Mouse (Mus musculus) heart, embryonic 15.5 days (tissue): ENCODE measurements at regions not wholly inside any gene's neighbourhood (a gene's known extent, or its start where the extent isn't known, plus 50 kb on each side); places are given as distances from the start of the nearest gene placed in this dataset.

Source experiments
- ATAC-seq: fragments of 200-750 bp; cut with Nextera tagmentation; replicated peaks from 2 replicates; pipeline ENCODE4 v1.8.0; 2017; ENCODE audit warnings: low read depth, moderate TSS enrichment; ENCODE audit not compliant: insufficient number of reproducible peaks, insufficient read depth, low FRiP score
- H3K27ac ChIP-seq: fragments of 300-500 bp; sonication (generic); 2 replicates; pipeline ENCODE4 v1.5.1; 2015; ENCODE audit warnings: mild to moderate bottlenecking, inconsistent platforms
- H3K27me3 ChIP-seq: fragments of 300-500 bp; sonication (generic); 2 replicates; pipeline ENCODE4 v1.6.1; 2015; ENCODE audit warnings: inconsistent platforms
- H3K36me3 ChIP-seq: fragments of 300-500 bp; sonication (generic); 2 replicates; pipeline ENCODE4 v1.6.1; 2015; ENCODE audit warnings: mild to moderate bottlenecking, inconsistent platforms
- H3K4me1 ChIP-seq: fragments of 300-500 bp; sonication (generic); replicated peaks from 2 replicates; pipeline ENCODE4 v1.6.1; 2015; ENCODE audit warnings: inconsistent platforms
- H3K4me2 ChIP-seq: fragments of 300-500 bp; sonication (generic); 2 replicates; pipeline ENCODE4 v1.6.1; 2015; ENCODE audit warnings: inconsistent platforms, mild to moderate bottlenecking, moderate library complexity
- H3K4me3 ChIP-seq: fragments of 300-500 bp; sonication (generic); 2 replicates; pipeline ENCODE4 v1.5.1; 2015; ENCODE audit warnings: mild to moderate bottlenecking, inconsistent platforms
- H3K9ac ChIP-seq: fragments of 300-500 bp; sonication (generic); 2 replicates; pipeline ENCODE4 v1.6.1; 2015; ENCODE audit warnings: mild to moderate bottlenecking, inconsistent platforms
- H3K9me3 ChIP-seq: fragments of 300-500 bp; sonication (generic); replicated peaks from 2 replicates; pipeline ENCODE4 v1.6.1; 2016; ENCODE audit warnings: inconsistent platforms
- WGBS: fragments of 180-500 bp; shearing (Covaris S2); methylation state at CpG from one replicate; pipeline ENCODE4 v1.1.7; 2015; ENCODE audit warnings: mixed read lengths; 5-methylcytosine and 5-hydroxymethylcytosine counted together

DNA sequence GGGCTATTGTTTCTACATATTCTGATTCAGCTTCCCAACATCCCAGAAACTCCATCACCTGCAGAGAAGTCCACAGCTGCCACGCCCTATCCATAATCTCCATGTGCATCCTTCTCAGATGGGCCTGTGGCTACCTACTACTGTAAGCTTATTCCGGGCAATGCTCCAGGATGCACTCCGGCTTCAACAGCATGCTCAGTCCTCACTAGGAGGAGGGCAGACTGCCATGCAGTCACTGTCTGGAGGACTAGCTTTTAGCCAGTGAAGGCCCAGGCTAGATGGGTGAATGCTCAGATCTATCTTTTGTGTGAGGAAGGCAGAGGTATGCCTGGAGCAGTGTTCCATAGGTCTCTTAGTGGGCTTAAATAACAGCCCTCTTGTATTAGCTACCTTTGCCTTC lies 124.7 kb downstream of the Gm19935 start:
- no peak overlapping the region for H3K9ac ChIP-seq
- ATAC-seq = no peak
- 86% methylated on average over 3 of the region's 3 CpGs for WGBS
- no peak overlapping the region for H3K4me2 ChIP-seq
- no peaks in the 10 kb centered on the region for H3K9me3 ChIP-seq
- H3K27ac ChIP-seq = no peak overlapping the region
- no peaks in the 10 kb centered on the region for H3K27me3 ChIP-seq
- H3K4me3 ChIP-seq = no peak overlapping the region
- no peaks in the 10 kb centered on the region for H3K4me1 ChIP-seq
- no peaks in the 10 kb centered on the region for H3K36me3 ChIP-seq

DNA sequence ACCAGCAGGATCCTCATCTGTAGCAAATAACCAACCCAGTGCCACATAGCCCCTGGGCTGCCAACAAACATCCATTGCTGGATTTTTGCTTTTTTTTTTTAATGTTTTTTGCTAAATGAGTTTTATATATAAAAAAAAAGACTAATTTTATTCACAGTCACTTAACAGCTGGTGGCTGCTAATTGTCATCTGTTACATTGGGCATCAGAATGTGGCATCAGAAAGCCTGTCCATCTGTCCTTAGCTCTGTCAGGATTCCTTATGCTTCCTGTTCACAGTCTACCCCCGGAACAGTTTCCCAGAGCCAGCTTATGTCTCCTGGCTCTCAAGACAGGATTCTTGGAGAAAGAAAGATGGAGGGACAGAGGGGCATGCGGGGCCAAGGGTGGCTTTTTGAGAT lies 132.1 kb downstream of the Gm19935 start:
- no peak overlapping the region for H3K4me2 ChIP-seq
- H3K4me3 ChIP-seq = no peak overlapping the region
- no peaks in the 10 kb centered on the region for H3K4me1 ChIP-seq
- ATAC-seq = no peak
- H3K9me3 ChIP-seq = no peaks in the 10 kb centered on the region
- no peaks in the 10 kb centered on the region for H3K36me3 ChIP-seq
- H3K27me3 ChIP-seq = no peaks in the 10 kb centered on the region
- H3K9ac ChIP-seq = no peak overlapping the region
- H3K27ac ChIP-seq = no peak overlapping the region
- 78% methylated on average over 2 of the region's 2 CpGs for WGBS

DNA sequence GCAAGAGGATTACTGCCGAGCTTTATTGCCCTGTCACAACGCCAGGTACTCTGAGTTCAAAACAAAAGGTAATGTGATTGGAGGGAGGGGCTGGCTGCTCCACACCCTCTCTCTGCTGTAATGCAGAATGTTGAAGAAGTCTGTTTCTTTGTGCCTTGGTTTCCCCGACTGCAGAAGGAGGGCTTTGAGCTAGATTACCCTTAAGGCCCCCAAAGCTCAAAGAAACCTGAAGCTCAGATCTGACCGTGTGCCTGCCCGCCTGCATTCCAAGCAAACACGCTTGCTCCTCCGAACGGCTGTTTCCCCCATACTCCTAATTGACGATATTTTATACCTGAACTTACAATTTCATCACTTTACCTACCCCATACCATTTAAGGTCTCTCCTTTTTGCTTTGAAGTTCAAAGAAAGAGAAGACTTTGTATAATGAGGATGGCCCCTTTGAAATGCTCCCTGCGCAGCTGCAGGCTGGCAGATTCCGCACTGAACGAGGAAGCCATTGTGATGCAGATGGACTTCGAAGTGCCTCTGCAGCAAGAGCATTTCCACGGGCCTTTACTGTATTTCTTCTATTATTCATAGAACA lies 146.6 kb downstream of the Gm19935 start:
- Histone ChIP-seq H3K27me3 (0 out of 2 replicates have a peak, but pooled peaks cover 2% of the 10 kb centered on the region), H3K4me2 (peak overlapping the region; percentile 64), H3K4me1 (peaks cover 4% of the 10 kb centered on the region), H3K36me3 (no peaks in the 10 kb centered on the region), H3K4me3 (peak overlapping the region; percentile 41), H3K27ac (no peak overlapping the region), H3K9me3 (no peaks in the 10 kb centered on the region), H3K9ac (peak overlapping the region; percentile 33; the same call in 1 of the 2 replicates)
- no peak for ATAC-seq
- 4% methylated on average over 14 of the region's 14 CpGs for WGBS

DNA sequence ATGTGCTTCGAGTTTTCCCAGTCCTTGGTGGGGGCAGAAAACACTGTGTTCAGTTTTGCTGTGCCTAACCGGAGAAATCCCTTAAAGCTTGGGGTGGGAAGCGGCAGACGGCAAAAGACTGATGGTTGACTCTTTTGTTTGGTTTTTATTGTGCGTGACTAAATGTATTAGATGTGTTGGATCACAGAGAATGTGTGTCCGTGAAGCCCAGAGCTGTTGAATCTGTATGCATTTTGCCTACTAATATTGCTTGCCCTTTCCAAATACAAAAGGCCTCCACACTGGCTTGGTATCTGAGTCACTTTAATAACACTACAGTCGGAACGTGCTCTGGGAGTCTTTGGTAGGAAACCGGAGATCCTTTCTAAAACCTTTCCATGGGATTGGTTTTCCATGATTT lies 147.8 kb downstream of the Gm19935 start:
- Histone ChIP-seq H3K36me3 (no peaks in the 10 kb centered on the region), H3K27me3 (0 out of 2 replicates have a peak, but pooled peaks cover 2% of the 10 kb centered on the region), H3K4me3 (no peak overlapping the region), H3K4me2 (no peak overlapping the region), H3K9ac (no peak overlapping the region), H3K27ac (no peak overlapping the region), H3K4me1 (peaks cover 4% of the 10 kb centered on the region), H3K9me3 (no peaks in the 10 kb centered on the region)
- WGBS = 78% methylated on average over 9 of the region's 9 CpGs
- no peak for ATAC-seq

DNA sequence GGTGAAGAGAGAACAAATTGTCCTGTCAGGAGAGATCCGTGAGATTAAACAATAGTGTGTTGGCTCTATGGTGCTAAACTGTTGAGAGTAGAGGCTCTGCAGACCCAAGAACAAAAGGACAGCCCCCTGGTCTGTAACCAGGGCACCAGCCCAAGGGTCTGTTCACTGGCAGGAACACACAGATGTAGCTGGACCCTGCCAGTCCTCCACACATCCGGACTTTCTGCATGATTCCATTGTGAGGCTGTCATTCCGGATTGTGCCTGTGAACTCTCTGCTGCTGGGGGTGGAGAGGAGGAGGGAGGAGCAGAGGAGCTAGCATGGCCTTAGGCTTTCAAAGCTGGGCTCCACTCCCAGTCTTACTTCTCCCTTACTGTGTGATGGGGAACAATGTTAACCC lies 158.1 kb downstream of the Gm19935 start:
- 26% methylated on average over 3 of the region's 3 CpGs for WGBS
- ATAC-seq = peak; percentile 39; the same call in 1 of the 2 replicates
- Histone ChIP-seq H3K27me3 (no peaks in the 10 kb centered on the region), H3K4me3 (no peak overlapping the region), H3K9ac (no peak overlapping the region), H3K4me2 (no peak overlapping the region), H3K9me3 (no peaks in the 10 kb centered on the region), H3K27ac (no peak overlapping the region), H3K4me1 (peaks cover 10% of the 10 kb centered on the region), H3K36me3 (no peaks in the 10 kb centered on the region)

DNA sequence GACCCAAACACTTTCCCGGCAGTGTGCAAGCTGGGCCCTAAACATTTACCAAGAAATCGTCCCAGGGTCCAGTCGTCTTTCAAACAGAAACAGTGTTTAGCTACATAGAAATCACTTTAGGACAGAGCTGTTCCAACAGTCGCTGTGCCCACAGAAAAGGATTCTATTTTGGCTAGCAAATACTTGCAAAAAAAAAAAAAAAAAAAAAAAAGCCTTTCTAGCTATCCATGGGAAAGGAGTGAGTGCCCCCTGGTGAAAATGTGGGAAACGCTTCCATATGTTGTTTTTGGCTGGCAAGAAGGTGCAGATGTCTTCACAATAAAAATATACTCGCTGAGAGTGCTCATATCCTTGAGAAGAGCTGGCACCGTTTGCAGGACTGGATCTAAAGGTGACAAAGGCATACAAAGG lies 159.5 kb downstream of the Gm19935 start:
- no peak for ATAC-seq
- Histone ChIP-seq H3K36me3 (no peaks in the 10 kb centered on the region), H3K27me3 (no peaks in the 10 kb centered on the region), H3K9ac (no peak overlapping the region), H3K4me1 (peaks cover 10% of the 10 kb centered on the region), H3K9me3 (no peaks in the 10 kb centered on the region), H3K4me2 (no peak overlapping the region), H3K27ac (0 out of 2 replicates have a peak overlapping the region, but pooled peaks have one; percentile 2), H3K4me3 (no peak overlapping the region)
- WGBS = 28% methylated on average over 7 of the region's 7 CpGs

DNA sequence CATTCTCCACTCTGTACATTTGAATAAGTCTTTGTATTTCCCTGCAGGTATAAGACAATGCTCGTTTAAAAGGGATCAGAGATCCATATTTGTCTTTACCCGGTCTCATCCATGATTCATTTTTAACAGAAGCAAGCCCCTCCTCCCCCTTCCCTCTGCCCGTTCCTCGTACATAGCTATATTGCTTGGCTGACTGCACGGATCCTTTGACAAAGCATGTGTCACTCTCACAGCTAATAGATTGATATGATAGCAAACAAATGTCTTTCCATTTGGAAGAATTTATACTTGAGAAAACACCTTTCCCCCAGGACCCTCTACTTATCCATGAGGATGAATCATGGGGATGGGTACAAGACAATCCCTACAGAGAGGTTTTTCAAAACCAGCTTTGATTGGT lies 160.1 kb downstream of the Gm19935 start:
- 76% methylated on average over 5 of the region's 5 CpGs for WGBS
- ATAC-seq = no peak
- no peaks in the 10 kb centered on the region for H3K36me3 ChIP-seq
- H3K9ac ChIP-seq = no peak overlapping the region
- H3K9me3 ChIP-seq = no peaks in the 10 kb centered on the region
- H3K4me1 ChIP-seq = peaks cover 10% of the 10 kb centered on the region
- no peak overlapping the region for H3K27ac ChIP-seq
- no peaks in the 10 kb centered on the region for H3K27me3 ChIP-seq
- no peak overlapping the region for H3K4me2 ChIP-seq
- no peak overlapping the region for H3K4me3 ChIP-seq

DNA sequence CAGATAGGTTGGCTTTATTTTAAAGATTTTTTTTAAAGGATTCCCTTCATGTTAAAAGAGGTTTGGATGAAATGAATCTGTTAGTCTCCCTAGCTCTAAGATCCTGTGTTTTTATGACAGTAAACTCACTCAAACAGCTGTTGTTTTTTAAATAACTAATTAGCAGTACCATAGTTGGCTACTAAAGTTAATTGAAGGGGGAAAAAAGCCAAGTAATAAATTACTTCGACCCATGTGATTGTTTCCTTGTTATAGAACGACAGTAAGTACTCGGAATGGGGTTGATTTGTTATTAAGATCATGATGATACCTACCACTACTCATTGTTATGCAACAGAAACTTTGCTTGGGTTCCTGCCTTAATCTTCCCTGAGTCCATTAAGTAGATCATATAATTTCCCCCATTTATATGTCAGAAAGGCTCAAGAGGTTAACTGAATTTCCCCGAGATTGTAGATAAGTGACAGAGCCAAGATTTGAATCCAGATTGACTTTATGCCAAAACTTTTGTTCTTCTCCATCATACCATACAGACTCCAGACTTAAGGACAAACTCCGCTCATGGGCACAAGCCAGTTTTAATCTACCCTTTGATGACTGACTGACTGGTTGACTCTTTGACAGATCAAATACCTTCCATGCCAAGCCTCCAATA lies 160.6 kb downstream of the Gm19935 start:
- H3K27ac ChIP-seq = peak overlapping the region; percentile 68
- no peak overlapping the region for H3K4me3 ChIP-seq
- WGBS = 77% methylated on average over 5 of the region's 5 CpGs
- H3K4me1 ChIP-seq = peaks cover 10% of the 10 kb centered on the region
- H3K9me3 ChIP-seq = no peaks in the 10 kb centered on the region
- no peak for ATAC-seq
- H3K4me2 ChIP-seq = no peak overlapping the region
- H3K9ac ChIP-seq = no peak overlapping the region
- no peaks in the 10 kb centered on the region for H3K36me3 ChIP-seq
- no peaks in the 10 kb centered on the region for H3K27me3 ChIP-seq

DNA sequence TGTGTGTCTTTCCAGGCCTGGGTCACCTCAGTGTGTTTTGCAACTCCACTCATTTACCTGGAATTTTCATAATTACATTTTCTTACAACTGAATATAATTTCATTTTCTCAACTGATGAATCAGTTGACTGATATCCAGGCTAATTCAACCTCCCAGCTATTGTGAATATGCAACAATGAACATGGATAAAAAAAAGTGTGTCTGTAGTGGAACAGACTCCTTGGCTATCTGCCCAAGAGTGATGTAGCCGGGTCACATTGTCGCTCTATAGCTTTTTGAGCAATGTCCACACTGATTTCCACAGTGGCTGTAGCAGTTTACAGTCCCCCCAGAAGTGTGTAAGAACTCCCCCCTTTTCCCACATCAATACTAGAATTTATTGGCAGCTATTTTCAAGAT lies 162.4 kb downstream of the Gm19935 start:
- WGBS = 52% methylated on average over 2 of the region's 2 CpGs
- H3K4me2 ChIP-seq = no peak overlapping the region
- H3K4me3 ChIP-seq = no peak overlapping the region
- H3K36me3 ChIP-seq = no peaks in the 10 kb centered on the region
- H3K4me1 ChIP-seq = peaks cover 10% of the 10 kb centered on the region
- no peak for ATAC-seq
- H3K27ac ChIP-seq = 0 out of 2 replicates have a peak overlapping the region, but pooled peaks have one; percentile 5
- H3K27me3 ChIP-seq = no peaks in the 10 kb centered on the region
- no peak overlapping the region for H3K9ac ChIP-seq
- H3K9me3 ChIP-seq = no peaks in the 10 kb centered on the region

DNA sequence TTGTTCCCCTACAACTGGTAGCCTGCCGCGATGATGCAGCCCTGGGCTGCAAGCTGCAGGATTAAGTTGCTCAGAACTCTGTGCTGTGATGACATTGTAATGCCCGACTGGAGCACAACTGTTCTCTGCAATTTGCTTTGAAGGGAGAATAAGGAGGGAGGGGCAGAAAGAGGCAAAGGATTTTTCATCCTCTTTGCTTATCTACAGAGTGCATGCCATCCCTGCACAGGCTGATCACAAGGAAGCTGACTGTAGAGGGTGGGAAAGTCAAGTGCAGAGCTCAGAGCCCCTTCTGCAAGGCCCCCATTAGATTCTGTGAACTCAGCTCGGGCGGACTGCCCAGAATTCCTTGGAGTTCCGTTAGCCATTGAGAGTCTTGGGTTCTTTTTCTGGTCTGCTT lies 174.8 kb downstream of the Gm19935 start:
- Histone ChIP-seq H3K27ac (no peak overlapping the region), H3K27me3 (no peaks in the 10 kb centered on the region), H3K4me1 (peaks cover 11% of the 10 kb centered on the region), H3K4me3 (no peak overlapping the region), H3K4me2 (no peak overlapping the region), H3K36me3 (no peaks in the 10 kb centered on the region), H3K9ac (no peak overlapping the region), H3K9me3 (no peaks in the 10 kb centered on the region)
- WGBS = 36% methylated on average over 6 of the region's 6 CpGs
- ATAC-seq = no peak

DNA sequence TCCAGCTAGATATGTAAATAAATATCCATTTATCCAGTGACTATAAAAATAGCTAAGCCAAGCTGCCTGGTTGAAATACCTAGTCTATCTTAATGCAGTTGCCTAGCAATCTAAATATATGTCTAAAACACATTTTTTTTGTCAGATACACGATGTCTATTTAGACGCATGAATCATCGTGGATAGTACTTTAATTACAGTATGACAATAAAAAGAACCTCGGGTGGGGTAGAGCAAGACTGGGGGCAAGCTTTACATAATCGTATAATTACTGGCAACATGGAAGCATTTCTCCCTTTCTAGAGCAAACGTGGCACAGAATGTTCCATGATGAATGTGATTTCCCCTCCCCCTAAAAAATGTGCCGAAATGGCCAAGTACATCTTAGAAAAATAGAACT lies 180.4 kb downstream of the Gm19935 start:
- 55% methylated on average over 7 of the region's 7 CpGs for WGBS

More for the DNA sequence above, 180.4 kb downstream of the Gm19935 start:
- Histone ChIP-seq H3K4me3 (no peak overlapping the region), H3K9me3 (no peaks in the 10 kb centered on the region), H3K27me3 (no peaks in the 10 kb centered on the region), H3K4me2 (no peak overlapping the region), H3K4me1 (peaks cover 7% of the 10 kb centered on the region), H3K9ac (no peak overlapping the region), H3K27ac (no peak overlapping the region), H3K36me3 (no peaks in the 10 kb centered on the region)
- no peak for ATAC-seq
